Mouse (Mus musculus) heart, postnatal 36 days (tissue): ENCODE data around the gene Azin2. TPM values are rescaled to one million over a fixed set of nuclear protein-coding genes. Genes with fewer than 3 reads are reported as not detected.

Experiments
- DNase-seq, 2 experiments: peaks; one replicate each; pipeline ENCODE4 v3.0.0; 2021 to 2022
- intact Hi-C: fragments of 180-260 bp; cut with DNase I; formaldehyde crosslinking; loops from one replicate; pipeline ENCODE4 v1.15.1; 2025
- total RNA-seq, 2 experiments: library from RNA; stranded (reverse); gene quantifications; 2 replicates each; pipeline ENCODE4 v1.2.3; 2021

The Azin2 gene
- total RNA-seq, 2 experiments from 2014 or later: 2.4 to 3.0 TPM

DNA sequence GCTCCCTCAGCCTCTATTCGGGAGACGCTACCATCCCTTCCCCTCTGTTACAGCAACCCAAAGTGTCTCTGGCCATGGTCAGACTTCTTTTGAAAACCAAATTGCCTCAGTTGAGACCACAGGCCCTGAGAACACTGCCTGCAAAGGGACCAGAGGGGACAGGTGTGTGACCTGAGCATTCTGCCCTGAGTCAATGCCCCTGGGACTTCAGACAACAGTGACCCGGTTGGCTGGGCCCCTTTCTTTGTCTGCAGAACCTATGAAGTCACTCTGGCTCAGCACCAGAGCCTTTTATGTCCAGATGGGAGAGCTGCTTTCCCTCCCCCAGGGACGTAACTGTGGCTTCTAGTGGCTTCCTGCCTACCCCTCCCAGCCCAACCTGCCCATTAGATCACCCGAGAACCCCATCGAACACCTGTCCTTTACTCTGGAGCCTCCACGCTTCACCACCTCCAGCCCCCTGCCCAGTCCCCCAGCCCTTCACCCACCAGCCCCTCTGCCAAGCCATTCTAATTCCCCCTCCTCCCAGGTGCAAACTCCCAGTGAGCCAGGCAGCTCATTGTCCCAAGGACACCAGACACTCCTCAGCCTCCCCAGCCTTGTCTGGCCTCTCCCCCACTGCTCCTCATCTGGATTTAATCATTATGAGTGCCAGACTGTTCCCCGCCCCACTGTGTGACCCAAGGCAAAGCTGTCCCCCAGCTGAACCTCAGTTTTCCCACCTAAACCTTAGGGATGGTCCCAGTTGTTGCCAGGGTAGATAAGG is 58.0 kb downstream of the Azin2 start:
- no peak for DNase-seq
- intact Hi-C loops: no loop called here

DNA sequence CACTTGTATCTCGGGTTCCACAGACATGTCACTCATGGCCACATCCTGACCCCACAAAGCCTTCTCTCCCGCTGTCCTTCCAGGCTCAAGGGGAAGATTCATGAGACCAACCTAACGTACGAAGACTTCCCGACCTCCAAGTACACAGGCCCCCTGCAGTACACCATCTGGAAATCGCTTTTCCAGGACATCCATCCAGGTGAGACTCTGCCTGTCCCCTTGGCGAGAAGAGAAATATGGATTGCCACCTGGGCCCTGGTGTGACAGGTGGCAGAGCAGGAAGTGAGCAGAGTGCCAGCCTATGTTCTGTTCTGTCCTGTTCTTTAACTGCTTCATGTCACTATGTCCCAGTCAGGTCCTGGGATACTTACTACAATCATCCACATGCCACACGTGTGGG is 59.9 kb downstream of the Azin2 start:
- no peak for DNase-seq
- intact Hi-C loops: no loop called here

DNA sequence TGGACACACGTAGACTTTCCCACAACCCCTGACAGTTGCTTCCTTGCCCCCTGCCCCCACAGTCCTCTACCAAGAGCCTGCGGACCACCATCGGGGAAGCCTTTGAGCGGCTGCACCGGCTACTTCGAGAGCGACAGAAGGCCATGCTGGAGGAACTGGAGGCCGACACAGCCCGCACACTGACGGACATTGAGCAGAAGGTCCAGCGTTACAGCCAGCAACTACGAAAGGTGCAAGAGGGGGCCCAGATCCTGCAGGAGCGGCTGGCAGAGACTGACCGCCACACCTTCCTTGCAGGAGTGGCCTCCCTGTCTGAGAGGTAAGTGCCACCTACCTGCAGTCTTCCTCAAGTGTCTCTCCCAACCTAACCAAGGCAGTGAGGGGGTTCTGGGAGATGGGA is 61.8 kb downstream of the Azin2 start:
- intact Hi-C loops: no loop called here
- DNase-seq: no peak

DNA sequence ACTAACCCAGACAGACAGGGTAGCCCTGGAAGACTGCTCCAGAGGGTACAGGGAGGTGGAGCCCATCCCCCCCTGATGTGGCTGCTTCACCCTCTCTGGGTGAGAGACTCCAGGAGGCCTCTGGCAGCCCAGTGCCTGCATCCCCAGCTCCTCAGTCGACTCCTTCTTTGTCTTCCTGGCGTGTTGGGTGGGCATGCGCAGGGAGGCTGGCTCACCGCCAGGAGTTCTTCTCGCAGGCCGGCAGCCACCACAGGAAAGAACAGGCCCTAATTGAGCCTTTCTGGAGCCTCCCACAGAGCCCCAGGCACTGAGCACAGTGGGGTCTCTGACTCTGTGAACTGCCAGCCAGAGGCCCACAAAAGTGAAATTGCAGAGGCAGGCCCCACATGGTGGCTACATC is 62.9 kb downstream of the Azin2 start:
- intact Hi-C loops: no loop called here

DNA sequence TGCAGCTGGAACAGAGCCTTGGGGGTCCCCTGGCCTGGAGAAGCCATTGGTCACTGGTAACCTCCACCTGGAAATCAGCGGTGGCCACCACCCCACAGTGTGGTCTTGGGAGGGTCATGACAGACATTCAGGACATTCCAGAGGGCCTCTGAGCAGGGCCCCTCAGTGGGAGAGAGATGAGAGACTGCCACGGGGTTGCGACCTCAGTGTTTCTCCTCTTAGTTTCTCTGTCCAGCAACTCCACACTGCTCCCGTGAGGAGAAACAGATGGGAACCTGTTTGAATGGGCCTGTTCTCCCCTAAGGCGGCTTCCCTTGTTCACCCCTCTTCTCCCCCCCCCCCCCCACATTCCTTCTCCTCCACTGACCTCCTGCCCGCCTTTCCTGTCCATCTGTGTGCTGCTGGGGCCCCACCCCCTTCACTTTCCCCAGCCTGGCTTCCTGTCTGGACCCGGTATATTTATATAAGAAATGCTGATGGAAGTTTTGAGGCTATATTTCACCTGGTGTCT is 64.3 kb downstream of the Azin2 start:
- intact Hi-C loops: no loop called here
- DNase-seq: no peak

More for the DNA sequence above, 62.9 kb downstream of the Azin2 start:
- peak; percentile 56 to 79 for DNase-seq

DNA sequence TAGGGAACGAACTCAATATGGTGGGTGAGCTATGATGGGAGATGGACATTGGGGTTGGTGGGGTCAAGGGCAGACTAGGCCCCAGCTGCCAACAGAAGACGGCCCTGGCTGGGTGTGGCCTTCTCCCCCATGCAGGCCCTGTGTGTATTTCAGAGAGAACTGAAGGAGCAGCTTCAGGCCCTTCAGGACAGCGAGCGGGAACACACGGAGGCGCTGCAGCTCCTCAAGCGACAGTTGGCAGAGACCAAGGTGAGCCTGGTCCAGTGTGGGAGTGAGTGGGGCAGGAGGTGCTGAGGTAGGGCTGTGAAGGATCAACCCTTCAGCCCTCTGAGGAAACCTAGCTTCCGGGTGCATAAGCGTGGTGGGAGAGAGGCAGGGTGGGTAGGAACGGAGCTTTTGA is 65.6 kb downstream of the Azin2 start:
- intact Hi-C loops: no loop called here
- no peak for DNase-seq

DNA sequence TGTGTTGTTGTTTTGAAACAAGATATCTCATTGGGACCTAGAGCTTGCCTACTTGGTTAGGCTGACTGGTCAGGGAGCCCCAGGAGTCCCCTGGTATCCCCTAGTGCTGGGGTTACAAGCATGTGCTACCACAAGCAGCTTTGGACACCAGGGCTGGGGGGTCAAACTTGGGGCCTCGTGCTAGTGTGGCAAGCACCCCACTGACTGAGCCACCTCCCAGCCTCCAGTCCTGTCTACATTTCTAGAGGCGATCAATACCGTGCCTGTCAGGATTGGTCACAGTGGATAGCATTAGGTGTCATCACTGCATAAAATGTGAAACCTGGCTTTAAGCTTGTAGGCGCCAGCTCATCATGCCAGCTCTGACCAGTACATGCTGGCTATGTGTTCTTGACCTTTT is 66.4 kb downstream of the Azin2 start:
- intact Hi-C loops: no loop called here
- DNase-seq: no peak

DNA sequence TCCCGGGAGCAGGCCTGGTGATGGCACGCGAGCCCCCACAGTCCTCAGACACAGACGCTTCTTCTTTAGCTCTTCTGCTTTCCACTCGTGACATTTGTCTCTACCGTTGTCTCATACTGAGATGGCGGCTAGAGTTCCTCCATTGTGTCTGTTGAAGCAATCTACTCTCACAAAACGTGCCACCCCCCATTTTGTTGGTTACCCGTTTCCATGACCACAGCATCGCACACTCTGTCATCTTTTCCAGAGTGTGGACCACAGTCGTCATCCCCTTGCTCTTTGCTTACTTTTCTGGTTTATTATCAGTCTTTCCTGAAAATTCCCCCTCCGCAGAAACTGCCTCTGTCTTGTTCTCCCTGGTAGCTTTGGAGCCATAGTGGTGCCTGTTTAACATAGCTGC is 68.1 kb downstream of the Azin2 start:
- no peak for DNase-seq
- intact Hi-C loops: no loop called here

DNA sequence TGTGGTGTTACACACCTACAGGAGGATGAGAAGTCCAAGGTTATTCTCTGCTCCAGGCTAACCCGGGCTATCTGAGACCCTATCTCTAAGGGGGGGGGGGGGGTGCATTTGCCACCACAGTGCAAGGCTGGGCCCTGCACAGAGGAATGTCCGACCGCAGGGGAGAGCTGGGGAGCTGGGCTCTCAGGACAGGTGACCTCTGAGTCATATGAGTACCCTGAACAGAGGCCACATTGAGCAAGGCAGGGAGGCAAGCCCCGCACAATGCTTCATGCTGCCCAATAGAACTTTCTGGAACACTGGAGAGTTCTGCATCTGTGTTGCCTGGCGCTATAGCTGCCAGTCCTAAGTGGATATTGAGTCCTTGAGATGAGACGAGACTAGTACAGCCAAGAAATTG is 70.1 kb downstream of the Azin2 start:
- DNase-seq: no peak
- intact Hi-C loops: no loop called here

DNA sequence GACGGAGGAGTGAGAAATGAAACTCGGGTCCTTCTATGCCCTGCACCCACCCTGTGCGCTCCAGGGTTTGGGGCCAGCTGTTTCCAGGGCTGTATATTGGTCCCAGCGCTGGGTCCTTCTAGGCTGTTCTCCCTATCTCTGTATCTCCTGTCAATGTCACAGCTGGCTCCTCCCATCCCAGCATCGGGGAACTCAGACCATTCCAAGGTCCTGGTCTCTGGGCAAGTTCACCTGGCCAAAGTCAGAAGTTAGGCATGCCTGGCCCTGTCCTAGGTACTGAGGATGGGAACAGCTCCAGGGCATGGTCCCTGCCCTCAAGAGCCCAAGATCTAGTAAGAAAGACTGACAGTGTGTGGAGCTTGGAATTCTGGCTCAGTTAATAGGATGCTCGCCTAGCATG is 70.5 kb downstream of the Azin2 start:
- no peak for DNase-seq
- intact Hi-C loops: no loop called here

DNA sequence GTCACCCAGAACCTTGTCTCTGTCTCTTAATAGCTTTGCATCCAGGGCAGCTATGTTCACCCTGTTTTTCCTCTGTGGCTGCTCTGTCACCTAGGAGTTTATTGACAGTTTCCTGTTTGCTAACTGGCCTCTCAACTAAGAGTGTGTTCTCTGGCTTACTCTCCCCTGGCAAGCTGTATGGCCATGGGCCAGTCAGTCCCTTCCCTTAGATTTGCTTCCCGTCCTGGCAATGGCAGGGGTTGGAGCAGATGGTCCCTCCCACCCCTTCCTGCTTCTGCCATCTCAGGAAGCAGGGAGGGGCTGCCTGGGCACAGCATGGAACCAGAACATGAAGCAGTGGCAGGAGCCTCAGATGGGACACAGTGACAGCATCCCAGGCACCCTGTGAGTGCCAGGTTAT is 71.1 kb downstream of the Azin2 start:
- intact Hi-C loops: no loop called here
- peak; percentile 34 to 49 for DNase-seq

DNA sequence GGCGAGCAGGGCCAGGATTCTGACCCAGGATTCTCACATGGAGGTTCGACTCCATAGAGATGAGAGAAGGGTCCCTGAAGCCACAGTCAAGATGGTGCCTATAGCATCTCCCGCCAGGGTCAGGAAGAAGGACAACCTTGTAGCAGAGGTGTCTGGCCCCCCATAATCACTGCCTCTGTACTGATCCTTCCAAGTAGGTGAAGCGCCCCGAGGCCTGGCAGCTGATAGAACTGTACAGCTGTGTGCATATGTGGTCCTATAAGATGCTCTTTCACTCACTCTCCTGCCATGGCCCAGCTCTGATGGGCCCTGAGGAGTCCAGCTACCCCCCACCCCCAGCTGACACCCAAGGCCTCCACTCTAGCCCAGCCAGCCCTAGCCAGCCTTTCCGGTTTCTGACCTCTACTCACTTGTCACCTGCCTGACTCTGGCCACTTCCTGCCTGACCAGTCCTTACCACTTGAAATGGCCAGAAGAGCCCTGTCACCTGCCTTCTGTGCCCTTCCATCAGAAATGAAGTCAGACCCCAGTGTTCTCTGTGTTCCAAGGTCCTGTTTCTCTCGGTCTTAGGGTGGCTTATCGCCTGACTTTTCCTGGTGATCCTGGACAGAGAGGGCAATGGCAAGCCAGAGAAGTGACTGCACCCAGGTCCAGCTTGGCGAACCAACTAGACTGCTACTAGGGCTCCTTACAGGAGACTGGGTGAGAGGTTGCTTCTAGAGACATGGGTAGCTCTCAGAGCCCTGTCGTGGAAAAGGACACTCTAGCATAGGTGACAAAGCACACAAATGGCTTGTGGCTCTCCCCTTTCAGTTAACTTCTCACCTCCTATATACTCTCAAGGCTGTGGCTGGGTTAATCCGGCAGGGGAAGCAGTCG is 72.3 kb downstream of the Azin2 start:
- intact Hi-C loops: no loop called here
- no peak for DNase-seq

DNA sequence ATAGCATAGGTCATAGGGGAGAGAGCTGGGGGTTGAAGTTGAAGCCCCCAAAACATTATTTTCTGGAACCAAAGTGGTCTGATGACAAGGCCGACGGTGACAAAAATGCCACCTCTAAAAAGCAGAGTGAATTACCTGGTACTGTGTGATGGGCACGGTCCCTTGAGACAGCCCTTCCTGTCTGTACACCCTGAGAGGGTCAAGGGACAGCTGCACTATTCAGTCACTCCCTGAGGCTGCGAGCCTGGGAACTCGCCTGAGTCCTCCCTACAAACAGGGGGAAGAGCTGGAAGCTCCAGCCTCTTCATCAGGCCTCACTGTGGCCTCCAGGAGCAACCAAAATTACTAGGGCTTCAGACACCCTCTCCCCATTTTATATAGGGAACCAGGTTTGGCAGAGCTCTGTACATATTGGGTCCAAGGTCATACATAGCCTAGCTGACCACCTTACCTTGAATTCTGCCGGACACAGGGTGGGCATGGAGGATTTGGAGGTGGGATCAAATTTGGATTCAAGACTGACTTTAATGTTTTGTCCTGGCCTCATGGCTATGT is 73.7 kb downstream of the Azin2 start:
- DNase-seq: no peak
- intact Hi-C loops: no loop called here

DNA sequence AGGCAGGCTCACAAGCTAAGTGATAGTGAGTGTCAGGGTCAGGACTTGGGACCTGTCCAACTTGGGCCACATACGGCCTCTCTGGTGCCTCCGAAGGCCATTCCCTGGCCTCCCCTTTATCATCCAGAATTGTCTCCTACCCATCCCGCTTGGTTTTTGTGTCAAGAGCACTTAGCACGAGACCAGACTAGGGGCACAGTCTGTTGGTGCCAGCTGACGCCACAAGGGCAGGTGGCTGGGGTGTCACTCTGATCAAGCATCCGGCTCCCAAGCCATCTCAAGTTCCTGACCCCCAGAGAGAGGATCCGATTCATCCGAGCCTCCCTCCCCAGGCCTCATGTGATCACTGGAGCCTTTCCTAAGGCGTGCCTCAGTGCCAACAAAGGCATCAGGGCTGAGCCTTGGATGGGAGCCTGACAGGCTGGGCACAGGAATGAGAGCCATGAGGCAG is 74.6 kb downstream of the Azin2 start:
- DNase-seq: no peak

DNA sequence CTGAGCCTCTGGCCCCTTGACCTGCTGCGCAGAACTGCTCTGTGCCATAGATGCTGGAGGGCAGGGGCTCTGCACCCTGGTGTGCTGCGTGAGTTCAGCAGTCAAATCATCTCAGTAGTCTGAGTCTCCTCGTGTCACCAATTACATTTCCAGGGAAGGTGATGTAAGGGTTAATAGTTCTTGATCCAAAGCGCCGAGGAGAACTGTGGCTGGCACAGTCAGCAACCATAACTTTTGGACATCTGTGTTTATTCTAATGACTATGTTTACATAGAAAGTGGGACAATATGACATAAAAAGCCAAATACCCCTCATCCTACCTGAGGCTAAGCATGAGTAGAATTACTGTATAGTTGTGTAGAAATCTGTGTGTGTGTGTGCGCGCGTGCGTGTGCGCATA is 75.2 kb downstream of the Azin2 start:
- intact Hi-C loops: no loop called here
- DNase-seq: no peak

More for the DNA sequence above, 74.6 kb downstream of the Azin2 start:
- intact Hi-C loops: no loop called here

DNA sequence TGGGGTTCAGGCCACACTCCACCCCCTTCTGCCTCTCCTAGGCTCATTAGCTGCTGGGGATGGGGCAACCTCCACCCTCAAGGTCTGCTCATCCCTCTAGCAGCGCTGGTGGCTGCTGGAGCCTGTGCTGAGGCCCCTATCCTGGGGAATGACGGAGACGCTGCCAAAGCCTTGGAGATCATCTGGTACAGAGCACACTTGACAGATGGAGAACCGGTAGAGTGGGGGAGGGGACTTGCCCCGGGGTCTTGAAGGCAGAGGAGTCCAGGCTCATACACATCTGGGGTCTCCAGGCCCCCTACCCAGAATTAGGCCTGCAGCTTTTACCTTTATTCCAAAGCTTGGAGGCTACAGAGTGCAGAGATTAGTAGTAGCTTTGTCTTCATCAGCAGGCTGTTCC is 75.7 kb downstream of the Azin2 start:
- intact Hi-C loops: no loop called here

DNA sequence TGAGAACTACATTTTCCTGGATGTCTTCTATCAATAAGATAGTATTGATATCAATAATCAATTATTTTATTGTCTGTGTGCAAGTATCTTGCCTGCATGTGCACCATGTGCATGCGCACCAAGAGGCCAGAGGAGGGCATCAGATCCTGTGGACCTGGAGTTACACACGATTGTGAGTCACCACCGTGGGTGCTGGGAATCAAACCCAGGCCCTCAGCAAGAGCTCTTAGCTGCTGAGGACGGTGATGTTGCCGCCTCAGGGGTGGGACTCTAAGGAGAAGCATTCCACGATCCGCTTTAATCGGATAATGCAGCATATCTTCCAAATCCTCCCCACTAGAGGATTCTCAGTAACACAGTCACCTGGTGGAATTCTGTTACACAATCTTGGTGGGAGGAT is 76.7 kb downstream of the Azin2 start:
- intact Hi-C loops: no loop called here
- DNase-seq: no peak

More for the DNA sequence above, 75.7 kb downstream of the Azin2 start:
- DNase-seq: no peak

DNA sequence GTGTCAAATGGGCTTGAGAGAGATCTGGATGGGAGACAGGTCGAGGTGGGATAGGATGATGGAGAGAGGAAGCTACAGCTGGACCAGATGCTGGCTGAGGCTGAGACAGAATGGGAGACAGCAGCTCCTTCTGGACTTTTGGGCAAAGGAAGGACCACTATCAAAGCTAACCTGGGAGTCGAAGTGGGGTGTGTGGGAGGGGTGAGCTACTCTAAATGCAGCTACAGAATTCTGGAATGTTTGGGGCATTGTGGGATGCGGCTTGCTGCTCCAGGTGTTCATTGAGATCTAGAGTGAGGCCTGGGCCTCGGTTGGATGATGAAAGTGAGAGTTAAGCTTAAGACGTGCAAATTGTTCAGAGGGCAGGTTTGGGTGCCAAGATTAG is 77.5 kb downstream of the Azin2 start:
- DNase-seq: no peak
- intact Hi-C loops: no loop called here

DNA sequence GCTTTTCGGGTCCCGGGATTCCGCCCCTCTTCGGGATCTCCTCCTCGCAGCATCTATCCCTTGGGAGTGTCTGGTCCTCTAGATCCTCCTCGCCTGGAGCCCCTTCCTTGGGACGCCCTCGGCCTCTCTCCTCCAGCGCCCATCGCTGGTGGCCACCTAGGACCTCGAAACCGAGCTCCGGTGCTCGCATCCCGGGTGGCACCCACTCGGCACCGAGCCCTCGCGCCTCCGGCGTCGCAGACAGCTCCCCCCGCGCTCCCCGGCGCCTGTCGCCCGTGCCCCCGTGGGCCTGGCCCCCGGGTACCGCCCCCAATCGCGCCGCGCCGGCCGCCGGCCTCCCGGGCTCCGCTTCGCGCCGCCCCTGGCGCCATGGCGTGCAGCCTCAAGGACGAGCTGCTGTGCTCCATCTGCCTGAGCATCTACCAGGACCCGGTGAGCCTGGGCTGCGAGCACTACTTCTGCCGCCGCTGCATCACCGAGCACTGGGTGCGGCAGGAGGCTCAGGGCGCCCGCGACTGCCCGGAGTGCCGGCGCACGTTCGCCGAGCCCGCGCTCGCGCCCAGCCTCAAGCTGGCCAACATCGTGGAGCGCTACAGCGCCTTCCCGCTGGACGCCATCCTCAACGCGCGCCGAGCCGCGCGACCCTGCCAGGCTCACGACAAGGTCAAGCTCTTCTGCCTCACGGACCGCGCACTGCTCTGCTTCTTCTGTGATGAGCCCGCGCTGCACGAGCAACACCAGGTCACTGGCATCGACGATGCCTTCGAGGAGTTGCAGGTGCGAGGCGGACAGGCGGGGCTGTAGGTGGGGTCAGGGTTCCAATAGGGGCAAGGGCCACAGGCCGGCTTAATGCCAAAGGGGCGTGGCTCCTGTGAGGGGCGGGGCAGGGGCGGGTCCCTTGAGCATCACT is 78.2 kb downstream of the Azin2 start:
- peak; percentile 42 to 53 for DNase-seq
- intact Hi-C loops: no loop called here

DNA sequence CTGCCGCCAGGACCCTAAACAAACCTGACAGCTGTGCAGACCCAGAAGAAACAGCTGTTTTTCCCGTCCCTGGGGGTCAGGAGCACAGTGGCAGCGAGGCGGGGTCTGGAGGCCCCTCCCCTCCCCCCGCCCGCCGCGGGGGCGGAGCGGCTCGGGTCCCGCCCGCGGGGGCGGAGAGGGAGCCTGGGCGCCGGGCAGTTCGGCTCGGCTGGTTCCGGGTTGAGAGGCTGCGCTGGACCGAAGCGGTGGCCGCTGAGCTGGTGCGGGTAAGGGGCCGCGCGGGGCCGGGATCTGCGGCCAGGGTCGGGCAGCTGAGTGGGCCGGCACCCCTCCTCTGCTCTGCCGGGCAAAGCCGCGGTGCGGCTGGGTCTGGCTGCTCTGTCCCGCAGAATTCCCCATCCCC is 78.9 kb downstream of the Azin2 start, which contains the start of gene Trim62:
TSS of gene Trim62 (plus strand) at position 202 of the 403 bp plus-strand sequence.
- intact Hi-C loops: no loop called here
- peak; percentile 79 to 81 for DNase-seq
